Mouse (Mus musculus) lung, postnatal 4 days (tissue): ENCODE measurements at regions not wholly inside any gene's neighbourhood (a gene's known extent, or its start where the extent isn't known, plus 50 kb on each side); places are given as distances from the start of the nearest gene placed in this dataset.

Source experiments
- DNase-seq, 2 experiments: peaks; one replicate each; pipeline ENCODE4 v3.0.0; 2021

DNA sequence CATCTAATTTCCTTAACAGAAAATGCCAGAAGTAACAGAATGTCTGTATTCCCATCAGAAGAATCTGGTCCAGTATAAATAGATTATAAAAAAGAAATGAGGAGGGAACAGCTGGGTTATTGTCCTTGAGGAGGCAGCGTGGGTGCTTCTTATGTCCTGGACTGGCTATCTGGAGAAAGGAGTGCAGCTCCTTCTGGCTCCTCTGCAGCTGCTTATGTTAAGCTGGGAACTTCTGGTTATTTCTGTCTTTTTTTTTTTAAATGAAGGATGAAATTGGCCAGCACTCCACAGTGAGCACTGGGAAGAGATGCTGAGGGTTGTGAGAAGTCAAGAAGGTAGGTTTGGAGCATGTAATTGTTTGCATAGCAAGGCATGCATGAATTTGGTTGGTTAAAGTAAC lies 441.5 kb downstream of the Ebf1 start:
- DNase-seq, result no peak

DNA sequence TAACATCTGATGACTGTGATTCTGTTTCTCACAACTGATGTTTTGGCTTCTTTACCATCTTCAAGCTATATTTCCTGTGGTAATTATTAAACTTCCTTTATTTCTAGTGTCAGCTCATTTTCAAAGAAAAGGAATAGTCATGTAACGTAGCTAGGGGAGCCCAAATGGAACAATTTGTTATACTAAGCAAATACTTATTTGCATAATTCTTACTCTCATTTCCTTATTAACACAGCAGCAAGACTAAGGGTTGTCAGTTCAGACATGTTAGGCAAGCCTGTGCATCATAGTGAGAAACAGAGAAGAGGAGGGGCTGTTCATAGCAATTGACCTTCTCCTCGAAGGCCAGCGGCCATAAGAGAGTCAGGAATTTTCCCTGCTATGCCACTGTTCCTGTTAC lies 449.5 kb downstream of the Ebf1 start:
- no peak for DNase-seq

GRCm38 (mm10) chr11:45070280-45070679 lies 453.2 kb downstream of the Ebf1 start:
- DNase-seq, result no peak

DNA sequence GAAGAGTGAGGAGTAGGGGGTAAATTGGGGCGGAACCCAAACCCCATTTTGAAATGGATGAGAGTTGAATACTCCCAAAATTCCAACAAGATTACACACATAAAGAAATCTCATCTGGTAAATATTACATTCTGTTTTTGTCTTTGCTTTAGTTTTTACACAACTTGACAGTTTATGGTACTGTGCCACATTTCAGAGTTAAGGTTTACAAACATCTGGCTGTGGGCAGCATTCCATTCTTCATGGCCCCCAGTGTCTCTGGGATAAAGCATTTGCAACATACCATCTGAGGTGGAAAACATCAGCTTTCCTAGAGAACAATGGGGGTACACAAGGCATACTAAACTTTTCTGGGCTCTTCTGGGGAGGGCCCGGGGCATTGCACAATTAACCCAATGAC lies 454.1 kb downstream of the Ebf1 start:
- DNase-seq, result no peak

GRCm38 (mm10) chr11:45084506-45085037 lies 467.5 kb downstream of the Ebf1 start:
- DNase-seq, result no peak

- no peak for DNase-seq
These were observed 468.0 kb downstream of the Ebf1 start for GRCm38 (mm10) chr11:45085145-45085544.

DNA sequence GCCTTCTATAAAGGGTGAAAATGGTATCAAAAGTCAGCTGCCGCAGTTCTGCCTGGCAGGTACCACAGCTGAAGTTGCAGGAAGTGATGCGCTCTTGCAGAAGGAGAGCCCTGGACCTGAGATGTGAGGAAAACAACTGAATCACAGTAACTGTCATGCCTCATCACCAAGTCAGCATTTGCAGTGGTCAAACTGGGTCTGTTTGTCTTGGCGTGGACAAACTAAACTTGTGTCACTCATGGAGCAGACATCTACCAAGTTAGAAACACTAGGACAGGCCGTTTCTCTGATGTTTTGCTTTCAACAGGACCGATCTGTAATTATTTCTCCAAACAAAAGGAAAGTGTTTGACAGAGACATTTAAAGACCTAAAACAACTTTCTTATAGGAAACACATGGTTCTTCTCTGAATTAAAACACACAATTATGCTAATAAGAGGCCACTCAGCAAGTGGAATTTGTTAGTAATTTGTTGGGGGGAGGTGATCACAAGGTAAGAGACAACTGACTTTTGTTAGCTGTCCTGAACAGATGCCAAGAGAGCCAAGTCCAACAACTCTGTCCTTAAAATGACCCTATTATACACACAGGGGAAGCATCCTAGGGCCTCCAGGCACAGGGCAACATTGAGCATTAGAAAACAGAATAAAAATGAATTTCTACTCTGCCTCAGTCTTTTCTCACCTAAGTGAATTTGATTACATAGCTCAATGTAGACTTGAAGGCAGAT lies 470.2 kb downstream of the Ebf1 start:
- no peak for DNase-seq

- no peak for DNase-seq
These were observed 471.2 kb downstream of the Ebf1 start for GRCm38 (mm10) chr11:45088286-45088685.

DNA sequence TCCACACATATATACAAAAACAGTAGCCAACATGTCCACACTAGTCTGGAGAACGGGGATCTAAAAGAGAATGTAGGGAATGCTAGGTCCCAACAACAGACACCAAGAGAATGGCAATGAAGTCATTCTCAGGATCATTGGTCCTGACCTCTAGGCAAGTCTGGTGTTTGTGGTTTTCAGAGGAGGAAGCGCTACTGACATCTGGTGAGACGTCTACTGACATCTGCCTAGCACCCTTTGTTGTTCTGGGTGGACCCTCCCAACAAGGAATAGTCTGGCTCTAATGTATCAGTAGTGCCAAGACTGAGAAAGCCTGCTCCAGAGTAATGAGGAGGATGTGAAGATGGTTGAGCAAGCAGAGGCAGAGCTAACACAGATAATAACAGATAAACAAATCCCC lies 472.4 kb downstream of the Ebf1 start:
- no peak for DNase-seq

GRCm38 (mm10) chr11:45103498-45104336 lies 486.6 kb downstream of the Ebf1 start:
- peak in 1 of 2 experiments; percentile 38 for DNase-seq

DNA sequence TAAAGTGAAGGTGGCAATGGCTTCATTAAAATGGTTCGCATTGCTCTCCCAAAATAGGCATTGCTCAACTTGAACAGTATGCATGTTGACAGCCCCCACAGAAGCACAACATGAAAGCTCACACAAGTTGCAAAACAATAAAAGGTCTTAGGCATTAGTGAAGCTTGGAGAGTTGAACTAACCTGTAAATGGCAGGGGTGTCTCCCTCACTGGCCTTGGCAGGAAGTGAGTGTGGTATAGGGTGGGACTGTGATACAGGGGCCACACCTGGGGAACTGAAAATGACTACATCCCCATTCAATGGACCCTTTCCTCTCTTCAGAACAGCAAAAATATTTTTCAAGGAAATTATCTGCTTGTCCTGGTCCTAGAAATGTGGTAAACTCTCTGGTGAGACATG lies 499.6 kb downstream of the Ebf1 start:
- DNase-seq, result peak; percentile 6 to 25

GRCm38 (mm10) chr11:45123276-45123675 lies 506.2 kb downstream of the Ebf1 start:
- no peak for DNase-seq

- DNase-seq, result no peak
These were observed 519.7 kb downstream of the Ebf1 start for GRCm38 (mm10) chr11:45136781-45137180.

GRCm38 (mm10) chr11:45138351-45138975 lies 521.3 kb downstream of the Ebf1 start:
- DNase-seq, result no peak

- no peak for DNase-seq
These were observed 523.4 kb downstream of the Ebf1 start for GRCm38 (mm10) chr11:45140490-45140889.

DNA sequence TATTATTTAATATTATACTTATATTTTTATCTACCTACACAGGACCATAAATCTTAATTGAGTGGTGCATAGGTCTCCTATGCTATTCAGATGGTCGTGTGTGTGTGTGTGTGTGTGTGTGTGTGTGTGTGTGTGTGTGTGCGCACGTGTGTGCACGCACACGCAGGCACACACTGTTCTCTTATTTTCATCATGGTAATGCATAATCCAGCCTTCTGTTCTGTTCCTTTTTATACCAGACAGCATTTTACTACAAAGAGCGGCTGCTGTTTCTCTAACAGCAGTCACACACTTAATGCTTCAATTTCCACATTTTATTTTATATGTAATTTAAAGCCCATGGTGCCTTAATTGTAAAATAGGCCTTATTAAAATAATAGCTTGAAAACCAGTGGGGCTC lies 537.0 kb downstream of the Ebf1 start:
- DNase-seq, result no peak

GRCm38 (mm10) chr11:45154497-45154896 lies 537.4 kb downstream of the Ebf1 start:
- DNase-seq, result no peak

- DNase-seq, result no peak
These were observed 538.7 kb downstream of the Ebf1 start for GRCm38 (mm10) chr11:45155782-45156181.

- DNase-seq, result no peak
These were observed 541.2 kb downstream of the Ebf1 start for GRCm38 (mm10) chr11:45158282-45158681.

- peak in 1 of 2 experiments; percentile 21 for DNase-seq
These were observed 543.8 kb downstream of the Ebf1 start for GRCm38 (mm10) chr11:45160871-45161270.

DNA sequence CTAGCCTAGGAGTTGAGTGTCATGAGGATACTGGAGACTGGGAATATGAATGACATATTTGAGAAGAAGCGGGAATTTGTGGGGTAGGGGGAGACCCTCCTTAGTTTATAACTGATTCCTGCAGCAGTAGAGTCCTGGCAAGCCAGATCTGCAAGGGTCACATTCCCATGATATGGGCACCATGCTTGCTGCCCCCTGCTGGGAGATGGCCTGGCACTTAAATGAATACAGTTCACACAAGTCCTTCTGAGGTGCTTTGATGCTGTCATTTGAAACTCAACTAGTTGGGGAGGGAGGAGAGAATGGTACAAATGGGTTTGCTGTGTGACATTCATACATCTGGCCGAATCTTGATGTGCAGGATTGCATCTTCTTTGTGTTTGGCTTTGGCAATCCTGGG lies 556.4 kb downstream of the Ebf1 start:
- no peak for DNase-seq

- DNase-seq, result no peak
These were observed 557.0 kb downstream of the Ebf1 start for GRCm38 (mm10) chr11:45174071-45174470.
